In genomic region chr4:141049476-141049835, GRCm38 (mm10) we compare ENCODE assay signal across 10 mouse cellular contexts. TPM values are rescaled to one million over a fixed set of nuclear protein-coding genes. Genes with fewer than 3 reads are reported as not detected.
A peak's percentile ranks its signal among the peaks of the same experiment; 100 is the strongest.
DNase-seq lines count a peak whose midpoint lies in the region; ATAC-seq lines count a peak whose summit lies in the region.
"Had no signal": no experiment of that assay in that cellular context is flagged by ENCODE, and none has a peak within 500 bp of the region (broad histone marks: within the 10 kb centered on the region; RNA-seq: fewer than 3 reads in every experiment).

No protein-coding gene starts in this region.

- 18% methylated on average over 4 of the region's 4 CpGs for WGBS in hindbrain, embryonic 12.5 days

- peaks cover 65% of the 10 kb centered on the region for H3K4me1 ChIP-seq in hindbrain, embryonic 12.5 days

- peak overlapping the region; percentile 96 for H3K27ac ChIP-seq in hindbrain, embryonic 12.5 days

- intact Hi-C loops in left cerebral cortex, postnatal 36 days (cut with DNase I): no loop called here
- intact Hi-C loops in left cerebral cortex, postnatal 14 days (cut with DNase I): no loop called here

- ATAC-seq in hindbrain, embryonic 12.5 days (ENCODE audit: low FRiP score): peak; percentile 72

- no peaks in the 10 kb centered on the region for H3K9me3 ChIP-seq in hindbrain, embryonic 12.5 days (replicated peaks)

- H3K9ac ChIP-seq in hindbrain, embryonic 12.5 days: peak overlapping the region; percentile 47; the same call in 1 of the 2 replicates

- no peak overlapping the region for H3K4me3 ChIP-seq in hindbrain, embryonic 12.5 days

- DNase-seq in left cerebral cortex, adult 11 months (ENCODE audit: low spot score): peak; percentile 49
- DNase-seq in left cerebral cortex, postnatal 36 days (ENCODE audit: low spot score in 2 of 2): no peak
- peak; percentile 56 to 75 for DNase-seq in left cerebral cortex, postnatal 14 days (ENCODE audit: low spot score in 2 of 2)
- DNase-seq in right cerebral cortex, postnatal 10 days (ENCODE audit: low spot score in 2 of 2): peak; percentile 82 to 89
- no peak for DNase-seq in heart, adult 18-20 months
- no peak for DNase-seq in cerebellum, postnatal 36 days
- no peak for DNase-seq in spleen, postnatal 14 days (ENCODE audit: low spot score in 2 of 2)

- H3K36me3 ChIP-seq in hindbrain, embryonic 12.5 days: peaks cover 20% of the 10 kb centered on the region

- H3K27me3 ChIP-seq in hindbrain, embryonic 12.5 days: no peaks in the 10 kb centered on the region

- peak overlapping the region; percentile 42 for H3K4me2 ChIP-seq in hindbrain, embryonic 12.5 days (replicated peaks)

RNA-seq across cellular contexts. Expression of gene Crocc, which starts 10.9 kb away (rescaled TPM):
- total RNA-seq in left cerebral cortex, postnatal 36 days (2021): 10 to 100 TPM; 40.3 to 73.7 TPM
- polyA plus RNA-seq in hindbrain, embryonic 12.5 days (2016; fragmentation: Nextera tagmentation; extraction: Ambion mirVana): 13.2 and 14.1 TPM in 2 replicates
- total RNA-seq in left cerebral cortex, postnatal 14 days (2021): 10 to 100 TPM; 51.0 to 52.7 TPM
- 1 to 10 TPM; 4.1 to 4.3 TPM for total RNA-seq in heart, adult 18-20 months (2021)

RNA-seq across cellular contexts. Expression of gene Necap2, which starts 28.7 kb away (rescaled TPM):
- 10 to 100 TPM; 38.2 to 42.4 TPM for total RNA-seq in left cerebral cortex, postnatal 36 days (2021)
- 57.6 and 60.7 TPM in 2 replicates for polyA plus RNA-seq in hindbrain, embryonic 12.5 days (2016; fragmentation: Nextera tagmentation; extraction: Ambion mirVana)
- total RNA-seq in left cerebral cortex, postnatal 14 days (2021): 10 to 100 TPM; 45.4 to 50.2 TPM
- total RNA-seq in heart, adult 18-20 months (2021): 10 to 100 TPM; 13.4 to 14.5 TPM

RNA-seq across cellular contexts. Expression of gene Spata21, which starts 38.7 kb away (rescaled TPM):
- under 1 TPM; 0.43 to 0.79 TPM for total RNA-seq in left cerebral cortex, postnatal 36 days (2021)
- 0.13 TPM in 1 of 2 replicates, not detected in the other for polyA plus RNA-seq in hindbrain, embryonic 12.5 days (2016; fragmentation: Nextera tagmentation; extraction: Ambion mirVana)
- under 1 TPM; 0.20 to 0.38 TPM for total RNA-seq in left cerebral cortex, postnatal 14 days (2021)
- not detected for total RNA-seq in heart, adult 18-20 months (2021)
- polyA plus RNA-seq: heart, embryonic 14.5 days; liver, embryonic 16.5 days had no signal

RNA-seq across cellular contexts. Expression of gene Mfap2, which starts 39.2 kb away (rescaled TPM):
- total RNA-seq in left cerebral cortex, postnatal 36 days (2021): 1 to 10 TPM; 3.9 to 5.9 TPM
- 344 and 345 TPM in 2 replicates for polyA plus RNA-seq in hindbrain, embryonic 12.5 days (2016; fragmentation: Nextera tagmentation; extraction: Ambion mirVana)
- 10 to 100 TPM in 1 of 2 experiments, 1 to 10 TPM in 1; 9.5 to 10.5 TPM for total RNA-seq in left cerebral cortex, postnatal 14 days (2021)
- 1 to 10 TPM; 1.6 to 2.5 TPM for total RNA-seq in heart, adult 18-20 months (2021)

Comparison
In these comparisons a context has a peak if more than half of its experiments do, and no peak if none do; other contexts are left out.
1. DNase-seq: peak in left cerebral cortex, adult 11 months (single experiment), left cerebral cortex, postnatal 14 days (2 of 2) and right cerebral cortex, postnatal 10 days (2 of 2); none in left cerebral cortex, postnatal 36 days (0 of 2), heart, adult 18-20 months (0 of 2), cerebellum, postnatal 36 days (0 of 2) and spleen, postnatal 14 days (0 of 2).
2. RNA of gene Crocc, which starts 10.9 kb away (total RNA-seq): 40.3 to 73.7 TPM in left cerebral cortex, postnatal 36 days and 51.0 to 52.7 TPM in left cerebral cortex, postnatal 14 days; 4.1 to 4.3 TPM in heart, adult 18-20 months; every median in the first group is over 4 times any median in the second.